Comparison of ENCODE assay signal across 8 mouse cellular contexts in the genomic region with DNA sequence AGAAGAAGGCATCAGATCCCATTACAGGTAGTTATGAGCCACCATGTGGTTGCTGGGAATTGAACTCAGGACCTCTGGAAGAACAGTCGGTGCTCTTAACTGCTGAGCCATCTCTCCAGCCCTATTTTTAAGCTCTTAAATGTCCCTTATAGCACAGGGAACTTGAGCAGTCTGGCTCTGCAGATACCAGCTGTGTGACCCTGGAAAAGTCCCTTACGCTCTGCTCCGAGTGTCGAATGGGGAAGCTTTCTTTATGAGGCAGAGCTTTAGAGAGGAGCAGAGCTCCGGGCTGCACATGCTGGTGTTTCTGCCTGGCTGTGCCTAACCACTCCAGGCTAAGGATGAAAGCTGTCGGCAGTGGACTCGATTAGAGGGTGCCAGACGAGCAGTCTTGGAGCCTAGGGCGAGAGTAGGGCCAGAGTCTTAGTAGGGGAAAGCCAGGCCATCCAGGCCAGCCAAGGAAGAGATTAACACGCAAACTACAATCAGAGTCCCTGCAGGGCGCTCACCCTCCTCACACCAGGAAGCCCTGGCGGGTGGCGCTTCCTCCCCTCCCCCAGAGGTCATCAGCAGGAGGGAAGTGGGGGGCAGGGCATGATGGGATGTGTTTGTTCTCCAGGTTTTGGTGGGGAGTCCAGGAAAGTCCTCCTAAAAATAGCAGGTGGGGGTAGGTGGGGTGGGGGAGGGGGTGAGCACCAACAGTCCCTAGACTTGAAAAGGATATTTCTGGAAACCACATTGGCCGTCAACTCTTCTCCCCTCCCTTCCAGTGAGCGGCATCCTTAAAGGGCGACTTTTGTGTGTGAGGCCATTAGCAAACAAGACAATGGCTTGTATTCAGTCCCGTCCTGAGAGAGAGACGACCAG.
A peak's percentile ranks its signal among the peaks of the same experiment; 100 is the strongest.
DNase-seq lines count a peak whose midpoint lies in the region; ATAC-seq and TF ChIP-seq lines count a peak whose summit lies in the region.

No protein-coding gene starts in this region.

- intact Hi-C loops in heart, postnatal 36 days (cut with DNase I), result loop anchor here (1.0 kb wide), 1 partner anchor 13 kb away; no protein-coding TSS in a partner anchor

- no peaks in the 10 kb centered on the region for H3K27me3 ChIP-seq in liver, embryonic 11.5 days (replicated peaks; ENCODE audit: control insufficient read depth, insufficient read depth, low read length)
- H3K27me3 ChIP-seq in small intestine, adult 2 months (ENCODE audit: control insufficient read depth, insufficient read depth, low read length), result no peaks in the 10 kb centered on the region

- H3K4me3 ChIP-seq in layer of hippocampus, adult 2 months, result no peak overlapping the region
- H3K4me3 ChIP-seq in liver, embryonic 11.5 days (ENCODE audit: low read depth, low read length), result no peak overlapping the region
- no peak overlapping the region for H3K4me3 ChIP-seq in small intestine, adult 2 months (ENCODE audit: low read depth, low read length)

- H3K9me3 ChIP-seq in liver, embryonic 11.5 days (ENCODE audit: control insufficient read depth, low read length), result no peaks in the 10 kb centered on the region

- no peak for TF ChIP-seq POLR2A in small intestine, adult 2 months (IDR thresholded peaks at IDR 0.05; ENCODE audit: low read depth, low read length)

- no peak overlapping the region for H3K9ac ChIP-seq in liver, embryonic 11.5 days (ENCODE audit: low read depth, low read length)

- no peak for DNase-seq in layer of hippocampus, adult 2 months (ENCODE audit: low spot score in 2 of 2)
- DNase-seq in layer of hippocampus, adult 18-20 months (ENCODE audit: low spot score in 2 of 2), result no peak
- peak; percentile 60 for DNase-seq in embryo, embryonic 10.5 days (ENCODE audit: low spot score)
- peak; percentile 75 to 76 for DNase-seq in heart, postnatal 36 days
- peak; percentile 59 for DNase-seq in liver, embryonic 11.5 days (ENCODE audit: low spot score)
- no peak for DNase-seq in cerebellum, postnatal 36 days
- DNase-seq in urinary bladder, adult 18-20 months (ENCODE audit: low spot score in 2 of 2), result no peak

- H3K36me3 ChIP-seq in liver, embryonic 11.5 days (ENCODE audit: control insufficient read depth, insufficient read depth, low read length), result no peaks in the 10 kb centered on the region
- H3K36me3 ChIP-seq in small intestine, adult 2 months (ENCODE audit: control insufficient read depth, insufficient read depth, low read length), result no peaks in the 10 kb centered on the region

- TF ChIP-seq CTCF in layer of hippocampus, adult 2 months (conservative IDR thresholded peaks at IDR 0.05), result no peak
- no peak for TF ChIP-seq CTCF in small intestine, adult 2 months (IDR thresholded peaks at IDR 0.05; ENCODE audit: extremely low read depth, insufficient read length, insufficient replicate concordance, low read depth, low read length)

- peaks cover 8% of the 10 kb centered on the region for H3K4me1 ChIP-seq in liver, embryonic 11.5 days (replicated peaks; ENCODE audit: control insufficient read depth, insufficient read depth, low read length)
- H3K4me1 ChIP-seq in small intestine, adult 2 months (ENCODE audit: control insufficient read depth, insufficient read depth, insufficient read length, low read length), result peaks cover 11% of the 10 kb centered on the region; the same call in 1 of the 2 replicates

- peak overlapping the region; percentile 79 for H3K27ac ChIP-seq in layer of hippocampus, adult 2 months
- H3K27ac ChIP-seq in liver, embryonic 11.5 days (ENCODE audit: low read depth, low read length), result peak overlapping the region; percentile 47; the same call in 1 of the 2 replicates
- H3K27ac ChIP-seq in small intestine, adult 2 months (ENCODE audit: insufficient read depth, low read depth, low read length), result peak overlapping the region; percentile 21; the same call in 1 of the 2 replicates

- H3K4me2 ChIP-seq in liver, embryonic 11.5 days, result peak overlapping the region; percentile 18

- ATAC-seq in liver, embryonic 11.5 days (replicated peaks; ENCODE audit: low FRiP score), result peak; percentile 66

- WGBS in liver, embryonic 11.5 days, result 11% methylated on average over 18 of the region's 18 CpGs
- WGBS in small intestine, adult 2 months, result 73% methylated on average over 18 of the region's 18 CpGs

Comparison
In these comparisons a context has a peak if more than half of its experiments do, and no peak if none do; other contexts are left out.
1. DNase-seq: peak in embryo, embryonic 10.5 days (single experiment), heart, postnatal 36 days (2 of 2) and liver, embryonic 11.5 days (single experiment); none in layer of hippocampus, adult 2 months (0 of 2), layer of hippocampus, adult 18-20 months (0 of 2), cerebellum, postnatal 36 days (0 of 2) and urinary bladder, adult 18-20 months (0 of 2).
2. H3K27ac ChIP-seq: peak in every context shown above with its lines; median percentile 79 in layer of hippocampus, adult 2 months; 47 in liver, embryonic 11.5 days; 21 in small intestine, adult 2 months.